Mouse (Mus musculus): Measurements from ENCODE around the gene Gria3.

- TF ChIP-seq POLR2A (IDR thresholded peaks at IDR 0.05; ENCODE audit: insufficient read depth, low read length) (no peak), CTCF (IDR thresholded peaks at IDR 0.05; ENCODE audit: low read depth, low read length) (no peak)
Measured at GRCm38 (mm10) chrX:41435541-41435940, 34.9 kb downstream of the Gria3 start.

Measured in ES-Bruce4 (cell line).